Mouse (Mus musculus) midbrain, embryonic 10.5 days (tissue): ENCODE measurements around the gene Tcf3. TPM values are rescaled to one million over a fixed set of nuclear protein-coding genes. Genes with fewer than 3 reads are reported as not detected.
A peak's percentile ranks its signal among the peaks of the same experiment; 100 is the strongest.

ENCODE experiments used
- DNase-seq: peaks from one replicate; pipeline ENCODE4 v3.0.0-alpha.2; 2017; ENCODE audit warnings: low spot score
- H3K27ac ChIP-seq: fragments of 300-500 bp; sonication (generic); replicated peaks from 2 replicates; pipeline ENCODE4 v1.5.1; 2016; ENCODE audit warnings: mild to moderate bottlenecking
- H3K27me3 ChIP-seq: fragments of 300-500 bp; sonication (generic); 2 replicates; pipeline ENCODE4 v1.6.1; 2016; ENCODE audit warnings: low read depth, mild to moderate bottlenecking; ENCODE audit not compliant: poor library complexity, severe bottlenecking
- H3K36me3 ChIP-seq: fragments of 300-500 bp; sonication (generic); 2 replicates; pipeline ENCODE4 v1.6.1; 2016; ENCODE audit warnings: mild to moderate bottlenecking, moderate library complexity
- H3K4me1 ChIP-seq: fragments of 300-500 bp; sonication (generic); 2 replicates; pipeline ENCODE4 v1.6.1; 2016
- H3K4me3 ChIP-seq: fragments of 300-500 bp; sonication (generic); 2 replicates; pipeline ENCODE4 v1.5.1; 2016; ENCODE audit warnings: mild to moderate bottlenecking, moderate library complexity
- H3K9me3 ChIP-seq: fragments of 300-500 bp; sonication (generic); replicated peaks from 2 replicates; pipeline ENCODE4 v1.6.1; 2016; ENCODE audit warnings: mild to moderate bottlenecking
- WGBS: fragments of 180-500 bp; shearing (Covaris S2); methylation state at CpG from one replicate; pipeline ENCODE4 v1.1.7; 2016; 5-methylcytosine and 5-hydroxymethylcytosine counted together
- polyA plus RNA-seq: library from polyadenylated mRNA; unstranded; fragments of >200 nt; fragmentation: Nextera tagmentation; extraction: Ambion mirVana; gene quantifications from 2 replicates; pipeline ENCODE4 v1.2.1, GENCODE M21; 2016

Gene Tcf3
- polyA plus RNA-seq, 1 experiment from 2014 or later, result 190 TPM

GRCm38 (mm10) chr10:80453601-80454000, 20.2 kb upstream of the Tcf3 start:
- Histone ChIP-seq H3K27me3 (peaks cover 20% of the 10 kb centered on the region; the same call in 1 of the 2 replicates), H3K4me3 (no peak overlapping the region), H3K27ac (0 out of 2 replicates have a peak overlapping the region, but pooled peaks have one; percentile 14), H3K36me3 (no peaks in the 10 kb centered on the region), H3K4me1 (peaks cover 22% of the 10 kb centered on the region), H3K9me3 (no peaks in the 10 kb centered on the region)
- DNase-seq, result no peak
- WGBS, result 83% methylated on average over 10 of the region's 10 CpGs

GRCm38 (mm10) chr10:80450599-80450998, 17.2 kb upstream of the Tcf3 start:
- Histone ChIP-seq H3K27me3 (peaks cover 35% of the 10 kb centered on the region), H3K4me3 (no peak overlapping the region), H3K36me3 (no peaks in the 10 kb centered on the region), H3K9me3 (no peaks in the 10 kb centered on the region), H3K4me1 (peaks cover 40% of the 10 kb centered on the region), H3K27ac (no peak overlapping the region)
- no peak for DNase-seq
- WGBS, result 6% methylated on average over 6 of the region's 6 CpGs

GRCm38 (mm10) chr10:80445898-80446601, 12.6 kb upstream of the Tcf3 start:
- 8% methylated on average over 26 of the region's 26 CpGs for WGBS
- peak overlapping the region; percentile 36 for H3K4me3 ChIP-seq

GRCm38 (mm10) chr10:80445052-80445451, 11.6 kb upstream of the Tcf3 start:
- no peaks in the 10 kb centered on the region for H3K9me3 ChIP-seq
- H3K4me3 ChIP-seq, result no peak overlapping the region
- H3K27ac ChIP-seq, result no peak overlapping the region
- WGBS, result 54% methylated on average over 1 of the region's 1 CpGs
- peaks cover 42% of the 10 kb centered on the region for H3K27me3 ChIP-seq
- no peaks in the 10 kb centered on the region for H3K36me3 ChIP-seq
- DNase-seq, result no peak
- peaks cover 29% of the 10 kb centered on the region for H3K4me1 ChIP-seq

More at GRCm38 (mm10) chr10:80445898-80446601, 12.6 kb upstream of the Tcf3 start:
- Histone ChIP-seq H3K4me1 (peaks cover 35% of the 10 kb centered on the region), H3K27me3 (peaks cover 46% of the 10 kb centered on the region), H3K36me3 (no peaks in the 10 kb centered on the region), H3K9me3 (no peaks in the 10 kb centered on the region), H3K27ac (no peak overlapping the region)
- DNase-seq, result peak; percentile 76

- no peak for DNase-seq
- WGBS, result 60% methylated on average over 5 of the region's 5 CpGs
- H3K4me3 ChIP-seq, result no peak overlapping the region
- H3K27me3 ChIP-seq, result peaks cover 43% of the 10 kb centered on the region
- H3K9me3 ChIP-seq, result no peaks in the 10 kb centered on the region
- no peak overlapping the region for H3K27ac ChIP-seq
- peaks cover 29% of the 10 kb centered on the region for H3K4me1 ChIP-seq
- H3K36me3 ChIP-seq, result no peaks in the 10 kb centered on the region
Measured at GRCm38 (mm10) chr10:80444339-80445045, 11.0 kb upstream of the Tcf3 start.

- no peak for DNase-seq
- Histone ChIP-seq H3K27me3 (peaks cover 43% of the 10 kb centered on the region), H3K4me1 (peaks cover 24% of the 10 kb centered on the region), H3K9me3 (no peaks in the 10 kb centered on the region), H3K36me3 (no peaks in the 10 kb centered on the region), H3K27ac (no peak overlapping the region), H3K4me3 (no peak overlapping the region)
- WGBS, result 84% methylated on average over 8 of the region's 8 CpGs
Measured at GRCm38 (mm10) chr10:80443575-80444278, 10.3 kb upstream of the Tcf3 start.

- no peak for DNase-seq
- WGBS, result 60% methylated on average over 2 of the region's 2 CpGs
- Histone ChIP-seq H3K36me3 (no peaks in the 10 kb centered on the region), H3K27ac (no peak overlapping the region), H3K27me3 (peaks cover 42% of the 10 kb centered on the region), H3K4me1 (peaks cover 17% of the 10 kb centered on the region), H3K4me3 (no peak overlapping the region), H3K9me3 (no peaks in the 10 kb centered on the region)
Measured at GRCm38 (mm10) chr10:80442989-80443388, 9.5 kb upstream of the Tcf3 start.

GRCm38 (mm10) chr10:80441598-80441997, 8.2 kb upstream of the Tcf3 start:
- peaks cover 7% of the 10 kb centered on the region for H3K4me1 ChIP-seq
- no peaks in the 10 kb centered on the region for H3K36me3 ChIP-seq
- H3K4me3 ChIP-seq, result no peak overlapping the region
- H3K9me3 ChIP-seq, result no peaks in the 10 kb centered on the region
- H3K27ac ChIP-seq, result no peak overlapping the region
- no peak for DNase-seq
- H3K27me3 ChIP-seq, result peaks cover 42% of the 10 kb centered on the region
- WGBS, result 67% methylated on average over 8 of the region's 8 CpGs

- no peak for DNase-seq
- no peaks in the 10 kb centered on the region for H3K36me3 ChIP-seq
- H3K9me3 ChIP-seq, result no peaks in the 10 kb centered on the region
- H3K4me1 ChIP-seq, result peaks cover 11% of the 10 kb centered on the region
- peaks cover 40% of the 10 kb centered on the region for H3K27me3 ChIP-seq
- H3K27ac ChIP-seq, result no peak overlapping the region
- H3K4me3 ChIP-seq, result no peak overlapping the region
Measured at GRCm38 (mm10) chr10:80440031-80440430, 6.6 kb upstream of the Tcf3 start.

GRCm38 (mm10) chr10:80437973-80438372, 4.5 kb upstream of the Tcf3 start:
- no peak overlapping the region for H3K4me3 ChIP-seq
- no peaks in the 10 kb centered on the region for H3K36me3 ChIP-seq
- H3K9me3 ChIP-seq, result no peaks in the 10 kb centered on the region
- H3K27ac ChIP-seq, result no peak overlapping the region
- H3K4me1 ChIP-seq, result peaks cover 16% of the 10 kb centered on the region
- no peak for DNase-seq
- 81% methylated on average over 4 of the region's 4 CpGs for WGBS
- peaks cover 23% of the 10 kb centered on the region for H3K27me3 ChIP-seq

GRCm38 (mm10) chr10:80436276-80436675, 2.8 kb upstream of the Tcf3 start:
- H3K4me3 ChIP-seq, result peak overlapping the region; percentile 16; the same call in 1 of the 2 replicates
- peaks cover 21% of the 10 kb centered on the region for H3K27me3 ChIP-seq
- H3K27ac ChIP-seq, result no peak overlapping the region
- peaks cover 4% of the 10 kb centered on the region for H3K36me3 ChIP-seq
- DNase-seq, result no peak
- 12% methylated on average over 9 of the region's 9 CpGs for WGBS
- no peaks in the 10 kb centered on the region for H3K9me3 ChIP-seq
- H3K4me1 ChIP-seq, result peaks cover 29% of the 10 kb centered on the region

- H3K4me3 ChIP-seq, result peak overlapping the region; percentile 16; the same call in 1 of the 2 replicates
- no peak overlapping the region; the same call in 1 of the 2 replicates for H3K27ac ChIP-seq
Measured at GRCm38 (mm10) chr10:80435764-80436163, 2.3 kb upstream of the Tcf3 start.

More at GRCm38 (mm10) chr10:80435764-80436163, 2.3 kb upstream of the Tcf3 start:
- no peak for DNase-seq
- Histone ChIP-seq H3K9me3 (no peaks in the 10 kb centered on the region), H3K27me3 (peaks cover 21% of the 10 kb centered on the region), H3K36me3 (peaks cover 9% of the 10 kb centered on the region), H3K4me1 (peaks cover 34% of the 10 kb centered on the region)
- WGBS, result 38% methylated on average over 7 of the region's 7 CpGs
